Mouse (Mus musculus): ENCODE data around the gene Gm20498.

Gm20498 gene

DNA sequence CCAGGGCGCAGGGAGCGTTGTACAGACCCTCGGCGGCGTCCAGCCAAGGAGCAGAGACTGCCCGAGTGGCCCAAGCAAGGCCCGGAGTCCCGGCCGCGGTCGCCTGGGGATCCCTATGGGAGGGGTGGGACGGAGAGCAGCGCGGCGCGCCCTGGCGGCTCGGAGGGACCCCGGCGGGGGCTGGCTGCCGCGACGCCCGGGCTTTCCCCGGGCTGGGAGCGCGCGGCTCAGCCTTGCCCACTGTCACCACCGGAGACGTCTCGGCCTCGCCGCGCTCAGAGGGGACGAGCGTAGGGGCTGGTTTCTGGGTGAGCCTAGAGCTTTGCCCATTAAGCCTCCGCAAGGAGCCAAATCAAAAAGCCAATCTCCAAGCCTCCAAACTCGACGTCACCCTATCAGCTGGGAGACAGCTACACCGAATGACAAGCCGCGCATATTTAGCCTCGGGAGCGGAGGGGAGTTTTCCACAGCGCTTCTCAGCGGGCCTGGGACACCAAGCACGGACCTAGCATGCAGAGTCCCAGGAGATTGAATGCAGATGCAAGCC is 199.8 kb downstream of the Gm20498 start, which contains the start of gene Slc8a3:
Gene Slc8a3 (minus strand): TSS at position 306 of the 547 bp plus-strand sequence.
- peak; percentile 56 to 70 for DNase-seq (ENCODE audit: low spot score in 2 of 2)

DNA sequence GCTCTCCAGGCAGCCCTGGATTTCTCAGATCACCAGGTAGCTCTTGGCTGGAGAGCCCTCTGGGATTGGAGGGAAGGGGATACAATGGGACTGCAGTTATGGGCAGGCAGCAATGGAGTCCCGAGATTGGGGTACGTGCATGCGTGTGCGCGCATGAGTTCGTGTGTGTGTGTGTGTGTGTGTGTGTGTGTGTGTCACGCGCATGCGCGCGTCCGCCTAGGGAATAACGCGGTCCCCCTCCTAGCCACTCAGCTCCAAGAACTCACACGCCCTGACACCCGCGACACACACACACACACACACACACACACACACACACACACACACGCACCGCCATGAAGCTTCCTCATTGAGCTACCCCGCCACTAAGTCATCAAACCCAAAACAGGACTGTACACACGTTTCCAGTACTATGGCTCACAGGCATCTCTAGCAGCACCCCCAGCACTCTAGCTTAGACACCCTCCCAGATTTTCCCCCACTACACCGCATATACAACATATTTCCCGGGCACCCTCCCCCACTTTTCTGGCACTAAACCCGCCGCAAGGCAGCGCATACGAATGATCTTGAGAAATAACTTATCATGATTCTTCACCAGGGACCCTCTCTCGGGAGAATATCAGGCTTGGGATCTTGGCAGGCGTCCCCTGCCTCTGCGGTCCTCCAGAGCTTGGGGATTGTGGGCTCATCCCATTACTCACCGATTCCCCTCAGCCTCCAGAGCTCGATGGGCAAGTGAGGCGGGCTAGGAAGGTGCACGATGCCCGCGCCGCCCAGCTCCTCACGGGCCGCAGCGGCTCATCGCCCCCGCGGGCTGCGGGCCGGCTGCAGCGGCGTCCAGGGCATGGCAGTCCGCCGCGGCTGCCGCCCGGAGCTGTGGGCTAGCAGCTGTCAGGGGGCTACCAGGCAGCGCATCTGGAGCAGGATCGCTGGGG is 200.5 kb downstream of the Gm20498 start:
- DNase-seq (ENCODE audit: low spot score in 2 of 2), result peak; percentile 63 to 80

DNA sequence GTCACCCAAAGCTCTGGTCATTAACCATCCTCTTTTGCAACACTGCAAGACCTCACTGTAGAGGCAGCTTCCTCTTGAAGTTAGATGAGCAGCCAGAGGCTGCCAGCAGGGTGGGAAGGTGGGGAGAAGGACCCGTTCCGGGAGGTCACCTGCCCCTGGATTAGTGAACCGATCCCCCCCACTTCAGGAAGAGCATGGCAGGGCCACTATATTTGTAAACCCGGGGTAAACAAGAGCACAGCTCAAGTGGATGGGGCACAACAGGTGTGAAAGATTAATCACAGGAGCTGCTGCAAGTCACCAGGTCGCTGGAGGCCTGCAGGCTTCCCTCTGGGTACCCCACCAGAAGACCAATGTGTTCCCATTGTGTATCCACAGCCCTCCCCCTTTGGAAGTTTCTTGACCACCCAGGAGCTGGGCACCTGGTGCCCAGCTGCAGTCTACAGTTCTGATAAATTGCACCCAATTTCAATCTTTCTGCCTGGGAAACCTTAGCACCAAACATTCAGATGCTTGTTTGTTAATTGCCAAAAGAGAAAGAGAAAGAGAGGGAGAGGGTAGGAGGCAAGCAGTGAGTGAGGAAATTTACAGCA is 201.6 kb downstream of the Gm20498 start:
- no peak for DNase-seq (ENCODE audit: low spot score in 2 of 2)

DNA sequence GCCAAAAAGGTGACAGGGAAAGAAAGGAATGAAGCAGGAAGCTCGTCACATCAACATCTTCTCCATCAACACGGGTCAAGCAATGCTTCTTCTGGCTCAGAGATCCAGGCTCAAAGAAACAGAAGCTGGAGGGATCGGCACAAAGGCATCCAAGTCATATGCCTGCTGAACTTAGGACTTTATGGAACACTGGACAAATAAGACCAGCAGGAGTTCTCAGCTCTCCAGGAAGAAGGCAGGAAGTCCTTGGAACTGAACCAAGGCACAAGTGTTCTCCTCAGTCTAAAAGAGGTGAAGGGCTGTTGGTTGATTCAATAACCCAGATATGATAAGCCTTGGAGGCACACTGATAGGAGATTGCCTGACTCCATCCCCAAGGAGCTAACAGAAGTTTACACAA is 207.7 kb downstream of the Gm20498 start:
- DNase-seq (ENCODE audit: low spot score in 2 of 2), result no peak

DNA sequence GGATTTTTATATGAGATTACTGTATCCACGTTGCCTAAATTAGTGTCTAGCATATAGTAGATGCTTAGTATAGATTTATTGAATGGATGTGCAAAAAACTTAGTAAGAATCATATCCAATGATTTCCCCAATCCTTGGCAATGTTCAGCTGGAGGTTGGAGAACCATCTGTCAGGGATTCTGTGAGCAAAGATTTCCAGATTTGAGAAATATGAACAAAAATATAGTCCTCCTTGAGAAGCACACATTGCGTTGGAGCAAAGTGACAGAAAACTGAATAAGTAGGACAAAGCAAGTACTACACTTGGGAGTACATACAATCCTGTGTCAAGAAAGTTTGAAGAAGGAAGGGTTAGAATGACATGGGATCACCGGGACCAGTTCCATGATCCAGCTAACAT is 208.6 kb downstream of the Gm20498 start:
- DNase-seq (ENCODE audit: low spot score in 2 of 2), result no peak

DNA sequence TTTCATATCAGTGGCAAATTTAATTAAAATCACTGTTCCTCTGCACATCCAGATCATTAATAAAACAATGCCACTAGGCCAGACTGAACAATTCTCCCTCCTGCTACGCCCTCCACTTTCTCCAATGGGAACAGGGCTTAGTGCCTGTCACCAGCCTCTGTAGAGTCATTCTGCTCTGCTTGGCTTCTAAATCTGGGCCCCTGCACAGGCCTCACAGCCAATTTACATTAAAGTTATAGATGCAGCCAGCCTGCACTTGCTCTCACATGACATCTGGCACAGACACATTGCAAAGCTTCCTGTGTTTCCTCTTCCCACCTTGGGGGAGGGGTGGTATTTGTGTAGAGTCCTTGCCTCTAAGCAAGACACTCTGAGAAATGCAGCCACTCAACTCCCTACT is 211.7 kb downstream of the Gm20498 start:
- no peak for DNase-seq (ENCODE audit: low spot score in 2 of 2)

DNA sequence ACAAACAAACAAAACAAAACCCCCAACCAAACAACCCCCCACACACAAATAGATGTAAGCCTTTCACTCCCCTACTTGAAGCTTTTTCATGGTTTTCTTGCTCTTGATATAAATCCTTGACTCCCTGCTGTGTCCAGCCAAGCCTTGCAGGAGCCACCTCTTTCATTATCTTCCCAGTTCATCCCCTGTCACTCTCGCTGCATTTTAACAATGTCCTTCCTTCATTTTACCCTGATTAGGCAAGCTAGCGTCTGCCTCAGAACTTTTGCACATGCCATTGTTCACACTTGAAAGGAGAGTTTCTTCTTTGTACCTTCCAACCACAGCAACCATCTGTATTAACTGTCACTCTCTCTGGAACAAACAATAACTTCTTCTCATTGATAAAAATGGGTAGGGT is 214.9 kb downstream of the Gm20498 start:
- no peak for DNase-seq (ENCODE audit: low spot score in 2 of 2)

DNA sequence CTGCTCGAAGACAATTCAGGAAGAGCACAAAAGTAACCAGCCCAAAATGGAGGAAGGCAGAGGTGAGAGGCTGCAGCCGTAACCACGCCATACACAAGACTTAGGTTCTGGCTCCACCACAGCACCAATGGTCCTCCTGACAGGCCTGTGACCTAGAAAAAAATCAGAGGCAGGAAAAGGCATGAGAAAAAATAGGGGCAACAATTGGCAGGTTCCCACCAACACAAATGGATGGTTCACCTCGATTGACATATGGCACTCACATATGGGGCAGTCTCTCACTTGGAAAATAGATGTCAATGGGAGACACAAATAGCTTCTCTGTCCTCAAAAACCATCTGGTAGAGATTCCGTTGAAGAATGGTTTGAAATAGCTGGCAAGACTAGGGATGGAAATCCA is 216.8 kb downstream of the Gm20498 start:
- no peak for DNase-seq (ENCODE audit: low spot score in 2 of 2)
